Mouse (Mus musculus) CH12.LX (cell line): ENCODE results near the gene Gsdme. TPM values are rescaled to one million over a fixed set of nuclear protein-coding genes. Genes with fewer than 3 reads are reported as not detected.

ENCODE experiments used
- DNase-seq: peaks from one replicate; pipeline ENCODE4 v3.0.0-alpha.2; 2013; ENCODE audit errors: extremely low read depth
- H3K27ac ChIP-seq: 2 replicates; pipeline ENCODE4 v1.5.1; 2012; ENCODE audit warnings: low read depth, mild to moderate bottlenecking, control low read depth, moderate library complexity; ENCODE audit not compliant: insufficient read depth
- H3K27me3 ChIP-seq: replicated peaks from 2 replicates; pipeline ENCODE3; 2012; ENCODE audit warnings: inconsistent platforms
- H3K36me3 ChIP-seq, 2 experiments: replicated peaks in 1 of 2; 2 replicates each; pipeline versions ENCODE3 to v1.6.1; 2012; ENCODE audit warnings: inconsistent platforms in 1 of 2, low read length in 1 of 2, mild to moderate bottlenecking in 1 of 2, mixed read lengths in 1 of 2, moderate library complexity in 1 of 2; ENCODE audit not compliant: control insufficient read depth in 1 of 2, insufficient read depth in 1 of 2
- H3K4me1 ChIP-seq, 2 experiments: 2 replicates each; pipeline ENCODE4 v1.6.1; 2012; ENCODE audit warnings: inconsistent platforms in 1 of 2, moderate library complexity in 1 of 2; ENCODE audit not compliant: insufficient read depth in 2 of 2, control insufficient read depth in 1 of 2
- H3K4me2 ChIP-seq: 2 replicates; pipeline ENCODE4 v1.6.1; 2012; ENCODE audit warnings: low read depth, mild to moderate bottlenecking, control low read depth; ENCODE audit not compliant: poor library complexity, insufficient read depth, severe bottlenecking
- H3K4me3 ChIP-seq, 3 experiments: fragments of 150-350 bp in 1 of 3; sonication (generic) in 1 of 3; replicated peaks in 1 of 3; 2 replicates each; pipeline versions ENCODE3 to v1.5.1; 2011 to 2012; ENCODE audit warnings: low read depth in 2 of 3, low read length in 2 of 3, mild to moderate bottlenecking in 2 of 3, moderate library complexity in 2 of 3, control low read depth in 1 of 3, improper control_type of control experiment in 1 of 3, inconsistent platforms in 1 of 3, mixed read lengths in 1 of 3; ENCODE audit not compliant: poor library complexity in 1 of 3
- H3K79me2 ChIP-seq: replicated peaks from 2 replicates; pipeline ENCODE4 v1.6.1; 2012; ENCODE audit warnings: mild to moderate bottlenecking, moderate library complexity; ENCODE audit not compliant: control insufficient read depth, poor library complexity, insufficient read depth, severe bottlenecking; ENCODE audit errors: extremely low read depth
- H3K9ac ChIP-seq: 2 replicates; pipeline ENCODE4 v1.6.1; 2012; ENCODE audit warnings: low read depth, mild to moderate bottlenecking, control low read depth, moderate library complexity; ENCODE audit not compliant: insufficient read depth
- H3K9me3 ChIP-seq: replicated peaks from 2 replicates; pipeline ENCODE3; 2012; ENCODE audit warnings: low read length, inconsistent platforms, mixed read lengths
- BHLHE40 ChIP-seq: IDR thresholded peaks from 2 replicates; pipeline ENCODE4 v1.6.1; 2011; ENCODE audit warnings: mild to moderate bottlenecking, low read depth, low read length, improper control_type of control experiment
- CHD1 ChIP-seq: IDR thresholded peaks from 2 replicates; pipeline ENCODE4 v1.6.1; 2012; ENCODE audit warnings: low read depth, low read length, improper control_type of control experiment, inconsistent platforms
- ELF1 ChIP-seq: IDR thresholded peaks from 2 replicates; pipeline ENCODE4 v1.6.1; 2014; ENCODE audit warnings: low read depth, mild to moderate bottlenecking, inconsistent platforms, low read length, improper control_type of control experiment
- GABPA ChIP-seq: IDR thresholded peaks from 2 replicates; pipeline ENCODE4 v1.6.1; 2012; ENCODE audit warnings: low read depth, low read length, improper control_type of control experiment, inconsistent platforms; ENCODE audit not compliant: insufficient replicate concordance
- JUND ChIP-seq: conservative IDR thresholded peaks from 2 replicates; pipeline ENCODE4 v1.6.1; 2011; ENCODE audit warnings: low read depth, low read length, improper control_type of control experiment
- MAZ ChIP-seq: IDR thresholded peaks from 2 replicates; pipeline ENCODE4 v1.6.1; 2012; ENCODE audit warnings: low read depth, mild to moderate bottlenecking, inconsistent platforms, low read length, improper control_type of control experiment, moderate library complexity
- MEF2A ChIP-seq: IDR thresholded peaks from 2 replicates; pipeline ENCODE4 v1.6.1; 2014; ENCODE audit warnings: low read depth, mild to moderate bottlenecking, inconsistent platforms, low read length, improper control_type of control experiment, borderline replicate concordance
- MYC ChIP-seq: IDR thresholded peaks from 2 replicates; pipeline ENCODE4 v1.6.1; 2011; ENCODE audit warnings: low read depth, mild to moderate bottlenecking, improper control_type of control experiment, low read length
- NRF1 ChIP-seq: IDR thresholded peaks from 2 replicates; pipeline ENCODE4 v1.6.1; 2014; ENCODE audit warnings: low read depth, mild to moderate bottlenecking, inconsistent platforms, low read length, improper control_type of control experiment, moderate library complexity
- PAX5 ChIP-seq: IDR thresholded peaks from 2 replicates; pipeline ENCODE4 v1.6.1; 2012; ENCODE audit warnings: low read length, inconsistent platforms, mixed read lengths
- POLR2A ChIP-seq: IDR thresholded peaks from 2 replicates; pipeline ENCODE4 v1.6.1; 2011; ENCODE audit warnings: low read depth, mild to moderate bottlenecking, improper control_type of control experiment, low read length
- POLR2AphosphoS2 ChIP-seq: IDR thresholded peaks from 2 replicates; pipeline ENCODE4 v1.6.1; 2011; ENCODE audit warnings: low read depth, low read length, improper control_type of control experiment
- UBTF ChIP-seq: IDR thresholded peaks from 2 replicates; pipeline ENCODE4 v1.6.1; 2012; ENCODE audit warnings: low read depth, mild to moderate bottlenecking, inconsistent platforms, low read length, improper control_type of control experiment, moderate library complexity
- USF2 ChIP-seq: conservative IDR thresholded peaks from 2 replicates; pipeline ENCODE4 v1.6.1; 2011; ENCODE audit warnings: low read depth, low read length, improper control_type of control experiment
- dilution Hi-C: fragments of 300-500 bp; cut with MboI; formaldehyde crosslinking; loops from 2 replicates; pipeline ENCODE4 v1.14.3; 2020; ENCODE audit warnings: low sequenced_read_pairs; ENCODE audit not compliant: extremely low pct_unique_long_range_greater_than_20kb, extremely low pct_ligation_motif_present
- in situ Hi-C: fragments of 300-500 bp; cut with MboI; formaldehyde crosslinking; loops from 3 replicates; pipeline ENCODE4 v1.14.3; 2019; ENCODE audit warnings: low sequenced_read_pairs, low pct_ligation_motif_present, low pct_unique_long_range_greater_than_20kb, mixed read lengths
- polyA plus RNA-seq: library from polyadenylated mRNA; unstranded; fragments of >175 nt; gene quantifications from 2 replicates; pipeline ENCODE4 v1.2.1, GENCODE M21; 2012; ENCODE audit warnings: low read depth; ENCODE audit not compliant: insufficient read length
- total RNA-seq, 2 experiments: library from RNA; depleted of rRNA; stranded (reverse); fragments of 300-350 nt in 1 of 2; fragments of >200 nt in 1 of 2; gene quantifications; 2 replicates each; pipeline ENCODE4 v1.2.3; 2012 to 2014

Gsdme gene
- total and polyA plus RNA-seq, 3 experiments, result 0.38 to 1.8 TPM; not detected in 1

DNA sequence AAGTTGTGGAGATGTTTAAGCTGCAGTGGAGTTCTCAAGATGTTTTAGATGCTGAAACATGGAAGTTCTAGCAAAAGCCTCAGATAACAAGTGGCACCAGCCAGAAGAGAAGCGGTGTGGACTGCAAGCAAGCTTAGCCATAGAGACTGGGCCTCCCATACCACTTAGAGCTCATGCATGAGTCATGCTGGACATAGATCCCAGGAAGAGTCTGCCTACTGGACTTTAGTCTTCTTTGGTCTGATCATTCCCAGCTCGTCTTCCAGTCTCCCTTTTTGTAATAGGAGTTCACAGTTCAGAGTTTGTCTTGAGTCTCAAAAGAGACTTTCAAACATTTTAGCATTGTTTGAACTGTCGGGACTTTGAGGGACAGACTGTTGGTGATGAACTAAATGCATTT is 124.1 kb downstream of the Gsdme start:
- in situ Hi-C loops, result no loop called here
- no peaks in the 10 kb centered on the region for H3K9me3 ChIP-seq
- H3K36me3 ChIP-seq, result peaks cover 2 to 15% of the 10 kb centered on the region in 2 experiments
- H3K27ac ChIP-seq, result no peak overlapping the region
- H3K4me2 ChIP-seq, result no peak overlapping the region
- peaks cover 0 to 22% of the 10 kb centered on the region in 2 experiments; a peak in 2 of 4 replicates for H3K4me1 ChIP-seq
- no peak for DNase-seq
- H3K9ac ChIP-seq, result no peak overlapping the region
- no peak for TF ChIP-seq MEF2A
- no peak for TF ChIP-seq MAZ
- no peak for TF ChIP-seq BHLHE40
- no peak for TF ChIP-seq USF2
- TF ChIP-seq JUND, result no peak
- no peak for TF ChIP-seq PAX5
- TF ChIP-seq UBTF, result no peak
- TF ChIP-seq POLR2A, result no peak
- no peak for TF ChIP-seq NRF1
- TF ChIP-seq MYC, result no peak
- TF ChIP-seq POLR2AphosphoS2, result no peak
- no peak for TF ChIP-seq CHD1
- TF ChIP-seq GABPA, result no peak
- no peak for TF ChIP-seq ELF1
- no peak overlapping the region for H3K4me3 ChIP-seq
- no peaks in the 10 kb centered on the region; the same call in 1 of the 2 replicates for H3K79me2 ChIP-seq
- dilution Hi-C loops, result no loop called here
- H3K27me3 ChIP-seq, result no peaks in the 10 kb centered on the region

Other genes with a start within 250 kb of the Gsdme start
- gene Mpp6, start 153.6 kb downstream of the Gsdme start, total RNA-seq (2012; rRNA removed), result 80.9 and 86.9 TPM in 2 replicates
- gene Mpp6, start 153.6 kb downstream of the Gsdme start, total RNA-seq (2014; rRNA removed), result 104 and 110 TPM in 2 replicates
- 107 and 112 TPM in 2 replicates for gene Mpp6, start 153.6 kb downstream of the Gsdme start, polyA plus RNA-seq
- 7.7 and 8.1 TPM in 2 replicates for gene Osbpl3, start 192.3 kb upstream of the Gsdme start, total RNA-seq (2012; rRNA removed)
- gene Osbpl3, start 192.3 kb upstream of the Gsdme start, total RNA-seq (2014; rRNA removed), result 2.2 and 2.7 TPM in 2 replicates
- 3.5 and 3.8 TPM in 2 replicates for gene Osbpl3, start 192.3 kb upstream of the Gsdme start, polyA plus RNA-seq